Mouse (Mus musculus) retina, embryonic 14.5 days (tissue): ENCODE measurements around the gene Hdac4.

Experiments used
- DNase-seq: peaks from one replicate; pipeline ENCODE4 v3.0.0-alpha.2; 2015; ENCODE audit warnings: low spot score

The Hdac4 gene

DNA sequence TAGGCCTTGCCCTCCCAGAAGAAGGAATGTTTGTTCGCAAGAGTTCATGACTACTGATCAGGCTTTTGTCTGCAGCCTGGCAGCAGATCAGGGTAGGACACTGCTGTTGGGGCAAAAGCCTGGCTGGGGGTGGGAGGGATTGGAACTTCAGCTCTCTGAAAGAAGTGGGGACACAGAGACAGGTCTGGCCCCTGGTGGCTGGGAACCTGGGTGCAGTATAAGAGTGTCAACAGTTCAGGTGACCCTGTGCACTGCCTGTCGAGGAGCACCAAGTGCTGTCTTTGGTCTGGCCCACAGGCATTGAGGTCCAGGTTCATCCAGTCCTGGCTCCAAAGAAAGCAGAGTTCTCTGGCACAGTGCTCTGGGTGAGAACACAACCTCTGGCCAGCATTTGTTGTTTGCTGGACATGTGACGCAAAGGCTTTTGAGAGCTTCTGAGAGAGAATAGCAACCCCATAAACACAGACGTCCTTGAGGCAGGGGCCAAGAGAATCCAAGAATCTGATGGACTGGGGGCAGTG lies 95.1 kb downstream of the Hdac4 start:
- DNase-seq, result no peak

DNA sequence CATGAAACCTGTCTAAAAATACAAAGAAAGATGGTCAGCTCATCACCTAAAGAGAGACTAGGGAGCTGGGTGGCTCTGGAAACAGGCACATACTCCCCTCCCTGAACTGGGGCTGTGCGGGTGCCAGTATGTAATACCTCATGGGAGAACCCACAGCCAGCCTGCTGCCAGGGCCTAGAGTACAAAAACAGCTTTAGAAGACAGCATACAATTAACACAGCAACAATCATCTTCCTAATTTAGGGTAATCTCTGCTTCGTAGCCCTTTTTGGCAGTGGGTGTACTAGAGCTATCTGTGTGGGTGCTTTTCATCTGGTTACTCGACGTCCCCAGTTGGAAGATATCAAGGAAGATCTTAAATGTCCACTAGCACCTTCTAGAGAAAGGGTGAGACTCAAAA lies 95.5 kb downstream of the Hdac4 start:
- DNase-seq, result no peak

DNA sequence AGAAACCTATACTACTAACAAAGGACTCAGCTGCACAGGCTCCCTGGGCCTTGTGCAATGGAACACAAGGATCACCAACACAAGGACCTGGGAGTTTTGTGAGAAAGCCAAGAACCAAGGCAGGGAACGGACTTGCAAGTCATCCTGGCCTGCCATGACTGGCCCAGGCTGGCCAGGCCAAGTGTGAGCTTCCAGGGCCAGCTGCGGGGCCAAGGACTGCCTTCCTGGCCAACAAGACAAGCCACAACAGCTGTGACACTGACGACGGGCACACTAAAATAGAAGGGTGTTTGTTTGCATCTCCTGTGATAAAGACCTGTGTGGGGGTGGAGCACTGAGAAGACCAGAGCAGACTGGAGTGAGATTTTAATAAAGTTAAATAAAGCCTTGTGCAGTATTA lies 96.0 kb downstream of the Hdac4 start:
- no peak for DNase-seq

DNA sequence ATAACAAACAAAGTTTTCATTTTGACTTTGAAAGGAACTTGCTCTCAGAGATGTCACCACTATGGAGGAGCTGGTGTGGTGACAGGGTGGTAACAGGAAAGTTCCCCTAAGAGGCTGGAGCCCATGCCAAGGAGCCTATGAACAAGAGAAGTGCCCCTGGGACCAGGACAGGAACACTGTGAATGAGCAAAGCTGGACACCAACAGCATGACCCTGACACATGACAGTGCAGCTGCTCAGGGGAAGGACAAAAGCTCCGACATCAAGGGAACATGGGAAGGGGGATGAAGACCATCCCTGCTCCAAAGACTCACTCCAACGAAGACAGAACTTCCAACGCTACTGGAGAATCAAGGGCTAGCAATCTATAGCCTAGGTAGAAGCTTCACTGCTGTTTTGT lies 97.0 kb downstream of the Hdac4 start:
- no peak for DNase-seq

DNA sequence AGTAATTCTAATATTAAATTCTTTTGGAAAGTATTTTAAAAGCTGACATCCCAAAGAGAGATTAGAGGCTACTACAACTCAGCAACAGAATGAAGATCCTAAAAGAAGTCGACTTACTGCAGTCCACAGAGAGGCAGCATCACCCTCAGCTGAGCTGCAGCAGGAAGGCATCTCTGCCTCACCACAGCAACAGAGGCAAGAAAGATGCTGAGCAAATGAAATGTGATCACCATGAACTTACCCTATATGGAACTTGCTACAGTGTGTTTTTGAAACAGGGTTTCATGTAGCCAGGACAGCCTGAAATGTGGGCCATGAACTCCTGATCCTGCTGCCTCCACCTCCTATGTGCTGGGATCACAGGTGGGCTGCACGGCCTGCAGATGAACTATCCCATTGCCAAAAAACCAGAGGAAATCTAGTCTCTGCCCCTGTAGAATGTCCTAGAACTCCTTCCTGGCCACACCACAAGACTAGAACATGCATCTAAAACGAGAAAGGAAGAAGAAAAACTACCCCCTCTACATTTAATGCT lies 98.4 kb downstream of the Hdac4 start:
- DNase-seq, result no peak

DNA sequence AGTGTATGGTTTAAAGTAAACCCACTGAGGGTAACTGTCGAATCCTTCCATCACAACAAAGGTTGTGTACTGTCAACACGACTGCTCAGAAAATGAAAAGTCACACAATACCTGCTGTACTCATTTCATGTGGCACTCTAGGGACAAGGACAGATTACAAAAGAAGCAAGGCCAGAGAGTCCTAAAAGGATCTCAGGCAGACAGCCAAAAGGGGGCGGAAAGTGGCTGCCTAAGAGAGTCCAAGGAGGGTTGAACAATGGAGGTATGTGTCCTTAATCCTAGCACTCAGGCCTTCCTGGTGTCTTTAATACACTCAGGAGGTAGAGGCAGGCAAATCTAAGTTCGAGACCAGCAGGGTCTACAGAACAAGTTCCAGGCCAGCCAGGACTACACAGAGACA lies 103.2 kb downstream of the Hdac4 start:
- no peak for DNase-seq

DNA sequence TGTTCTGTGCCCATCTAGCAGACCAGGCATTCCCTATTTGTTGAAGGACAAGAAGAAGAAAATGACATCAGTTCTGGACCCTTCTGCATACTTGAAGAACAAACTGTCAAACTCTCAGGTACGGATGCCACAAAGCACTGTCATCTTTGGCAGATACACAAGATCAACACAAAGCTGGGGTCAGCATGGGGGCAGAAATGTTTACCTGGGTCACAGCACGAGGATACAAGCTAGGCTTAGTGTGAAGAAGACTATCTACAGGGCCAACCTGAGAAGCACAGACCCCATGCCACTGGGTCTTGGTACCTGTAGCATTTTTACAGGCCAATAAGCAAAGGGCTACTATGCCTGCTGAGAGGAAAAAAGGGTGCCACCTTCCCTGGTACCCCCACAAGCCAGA lies 107.7 kb downstream of the Hdac4 start:
- no peak for DNase-seq

DNA sequence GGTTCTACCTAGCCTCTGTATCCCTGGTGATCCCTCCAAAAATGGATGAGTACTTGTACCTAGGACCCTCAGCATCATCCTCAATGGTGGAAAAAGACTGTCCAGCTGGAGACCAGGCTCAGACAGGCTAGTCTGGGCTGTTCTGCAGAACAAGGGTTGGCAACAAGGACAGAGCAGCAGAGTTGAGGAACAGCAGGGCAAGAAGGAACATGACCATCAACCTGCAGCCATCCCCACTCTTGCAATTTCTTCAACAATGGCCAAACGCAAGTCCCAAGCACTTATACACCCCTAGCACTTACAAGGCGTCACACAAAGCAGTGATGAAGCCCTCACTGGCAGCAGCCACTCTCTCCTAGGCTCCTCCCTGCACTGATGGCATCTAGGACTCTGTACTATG lies 108.2 kb downstream of the Hdac4 start:
- no peak for DNase-seq

DNA sequence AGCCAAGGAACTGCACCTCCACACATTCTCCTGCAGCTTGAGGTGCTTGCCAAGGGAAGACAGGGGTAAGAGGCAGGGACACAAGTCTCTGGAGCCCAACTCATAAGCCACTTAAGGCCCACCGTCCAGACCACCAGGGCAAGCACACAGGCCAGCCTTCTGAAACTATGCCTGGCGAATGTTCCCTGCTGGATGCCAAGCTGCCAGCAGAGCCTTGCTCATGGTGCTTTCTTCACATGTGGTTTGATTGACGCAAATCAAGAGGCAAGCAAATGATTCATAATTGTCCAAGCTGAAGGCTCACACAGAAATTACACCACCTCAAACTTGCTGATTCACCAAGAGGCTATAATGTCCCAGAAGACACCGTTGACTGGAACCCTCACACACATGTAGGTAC lies 108.7 kb downstream of the Hdac4 start:
- DNase-seq, result no peak

DNA sequence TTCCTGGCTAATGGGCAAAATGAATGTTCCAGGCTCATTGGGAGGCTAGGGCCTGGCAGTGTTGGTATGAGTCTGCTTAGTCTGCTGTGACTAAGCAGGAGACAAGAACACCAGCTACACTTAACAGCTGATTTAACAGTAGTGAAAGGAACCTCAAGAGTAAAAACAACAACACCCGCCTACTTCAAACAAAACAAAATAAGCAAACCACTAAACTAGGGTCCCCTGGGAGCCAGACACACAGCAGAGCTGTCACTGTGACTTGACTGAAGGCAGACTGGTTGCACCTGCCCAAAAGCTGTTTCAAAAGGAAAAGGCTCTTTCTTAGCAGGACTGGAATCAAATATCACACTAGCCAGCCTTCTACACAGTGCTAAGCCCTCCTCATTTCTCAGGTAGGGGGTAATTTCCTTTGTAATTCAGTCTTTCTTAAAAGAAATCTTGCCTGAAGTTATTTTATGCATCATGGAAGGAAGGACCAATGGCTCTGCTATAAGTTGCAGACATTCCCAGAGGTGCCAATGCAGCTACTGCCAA lies 109.2 kb downstream of the Hdac4 start:
- DNase-seq, result no peak

DNA sequence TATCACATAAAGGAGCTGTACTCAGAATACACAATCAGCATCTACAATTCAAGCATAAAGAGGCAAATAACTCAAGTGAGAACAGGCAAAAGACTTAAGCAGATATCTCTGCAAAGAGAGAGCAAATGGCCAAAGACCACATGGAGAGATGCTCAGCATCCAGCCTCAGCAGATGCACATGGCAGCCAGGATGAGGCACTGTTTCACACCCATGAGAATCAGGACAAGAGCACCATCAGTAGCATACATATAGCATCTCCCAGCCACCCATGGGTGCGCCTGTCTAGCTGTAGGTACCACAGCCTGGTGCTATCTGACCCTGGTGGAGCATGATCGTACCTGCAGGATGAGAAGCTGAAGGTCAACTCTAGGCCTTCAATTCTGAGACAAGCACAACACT lies 110.8 kb downstream of the Hdac4 start:
- DNase-seq, result no peak

DNA sequence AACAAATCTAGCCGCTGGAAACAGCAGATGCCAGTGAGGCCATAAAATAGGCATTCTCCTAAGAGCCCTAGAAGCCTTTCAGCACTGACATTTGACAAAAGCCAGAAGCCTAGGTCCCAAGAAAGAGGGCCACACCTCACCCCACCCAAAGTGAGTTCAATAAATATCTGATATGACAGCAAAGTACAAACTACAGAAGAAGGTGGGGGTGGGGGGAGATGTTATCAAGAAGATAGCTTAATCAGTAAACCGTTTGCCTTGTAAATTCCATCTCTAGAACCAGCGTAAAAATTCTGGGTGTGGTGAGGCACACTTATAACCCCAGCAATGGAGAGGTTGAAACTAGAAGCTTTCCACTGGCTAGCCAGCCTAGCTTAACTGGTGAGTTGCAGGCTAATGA lies 111.5 kb downstream of the Hdac4 start:
- no peak for DNase-seq

DNA sequence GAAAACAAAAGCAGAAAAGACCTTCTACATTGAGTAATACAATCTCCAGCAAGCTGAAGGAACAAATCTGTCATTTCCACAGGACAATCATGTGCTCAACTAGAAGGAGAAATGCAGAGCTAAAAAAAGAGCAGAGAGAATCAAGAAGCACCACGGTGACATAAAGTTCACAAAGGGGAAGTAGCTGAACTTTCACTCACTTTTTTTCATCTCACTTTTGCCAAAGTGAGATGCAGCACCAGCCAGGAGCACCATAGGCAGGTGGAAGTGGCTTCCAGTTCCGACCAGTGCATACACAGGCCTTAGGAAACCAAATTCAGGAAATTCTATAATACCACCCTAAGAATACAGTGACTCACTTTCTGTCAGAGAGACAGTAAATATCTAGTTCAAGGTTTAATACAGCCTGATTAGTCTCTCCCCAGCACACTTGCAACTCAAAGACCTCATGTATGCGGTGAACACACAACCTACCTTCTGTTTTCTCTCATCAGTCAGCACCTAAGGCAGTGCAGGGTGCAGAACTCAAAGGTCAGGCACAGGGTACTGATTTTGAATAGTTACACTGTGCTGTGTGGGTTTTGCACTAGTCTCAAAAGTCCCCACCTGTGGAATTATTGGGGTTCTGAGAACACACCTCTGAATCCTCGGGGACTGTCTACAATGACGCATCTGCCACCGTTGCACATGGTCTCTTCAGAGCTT lies 112.5 kb downstream of the Hdac4 start:
- no peak for DNase-seq

DNA sequence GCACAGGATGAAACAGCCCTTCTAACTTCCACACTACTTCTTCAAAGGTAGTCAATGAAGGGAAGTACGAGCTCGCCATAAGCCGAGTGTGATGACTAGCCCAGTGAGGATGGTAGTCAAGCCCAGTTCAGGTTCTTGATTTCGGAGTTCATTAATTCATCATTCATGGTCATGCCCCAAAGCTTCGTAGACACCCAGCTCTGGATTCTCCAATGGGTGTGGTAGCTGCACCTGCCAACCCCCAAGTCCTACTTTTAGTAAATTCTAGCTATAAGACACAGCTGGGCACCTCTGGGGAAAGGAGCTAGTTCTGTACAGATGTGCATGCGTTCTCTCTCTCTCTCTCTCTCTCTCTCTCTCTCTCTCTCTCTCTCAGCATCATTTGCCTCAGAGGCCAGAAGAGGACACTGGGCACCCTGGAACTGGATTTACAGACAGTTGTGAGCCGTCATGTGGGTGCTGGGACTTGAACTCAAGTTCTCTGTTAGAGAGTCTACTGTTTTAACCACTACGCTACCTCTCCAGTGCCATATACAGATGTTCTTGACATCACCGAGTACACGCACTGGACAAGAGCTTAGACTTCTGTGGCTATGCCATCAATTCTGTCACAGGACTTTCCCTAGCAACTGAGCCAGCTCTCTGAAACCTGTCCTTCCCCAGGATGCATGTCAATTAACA lies 113.2 kb downstream of the Hdac4 start:
- no peak for DNase-seq

DNA sequence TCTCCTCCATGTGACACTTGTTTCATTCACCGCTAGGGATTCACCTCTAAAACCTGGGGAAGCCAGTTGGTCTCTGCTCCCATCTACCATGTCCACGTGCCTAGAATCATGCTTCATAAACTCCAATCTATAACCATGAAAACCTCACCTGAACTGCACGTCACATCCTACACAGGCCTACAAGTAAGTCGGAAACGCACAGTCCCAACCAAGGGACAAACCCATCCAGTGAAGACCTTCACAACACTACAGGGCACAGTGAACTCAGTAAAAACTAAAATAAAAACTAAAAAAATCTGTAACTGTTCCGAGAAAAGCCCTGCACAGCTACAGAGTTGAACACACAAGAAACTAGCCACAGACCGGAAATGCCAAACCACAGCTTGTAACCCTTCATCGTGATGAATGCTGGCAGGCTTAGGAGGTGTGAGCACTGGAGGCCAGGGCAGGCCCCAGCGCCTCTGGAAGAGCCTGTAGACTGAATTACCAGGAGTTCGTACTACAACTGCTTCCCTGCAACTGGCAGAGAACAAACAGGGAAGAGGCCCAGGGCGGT lies 115.4 kb downstream of the Hdac4 start:
- no peak for DNase-seq

DNA sequence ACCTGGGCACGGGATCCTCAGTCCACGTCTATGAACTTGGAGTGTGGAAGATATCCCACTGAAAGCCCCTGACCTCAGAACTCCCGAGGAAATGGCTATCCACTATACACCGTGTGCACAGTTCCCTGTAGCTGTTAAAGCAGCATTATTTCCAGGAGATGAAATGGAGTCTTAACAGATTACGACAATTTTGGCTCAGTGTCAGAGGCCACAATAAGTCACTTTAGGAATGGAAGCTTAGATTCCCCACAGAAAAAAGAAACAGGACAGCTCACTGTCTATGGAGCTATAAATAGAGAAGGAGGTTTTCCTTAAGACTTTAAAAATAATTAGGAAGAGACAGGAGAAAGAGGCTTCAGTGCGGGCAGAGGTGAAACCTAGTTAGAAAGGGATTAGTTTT lies 120.2 kb downstream of the Hdac4 start:
- no peak for DNase-seq

DNA sequence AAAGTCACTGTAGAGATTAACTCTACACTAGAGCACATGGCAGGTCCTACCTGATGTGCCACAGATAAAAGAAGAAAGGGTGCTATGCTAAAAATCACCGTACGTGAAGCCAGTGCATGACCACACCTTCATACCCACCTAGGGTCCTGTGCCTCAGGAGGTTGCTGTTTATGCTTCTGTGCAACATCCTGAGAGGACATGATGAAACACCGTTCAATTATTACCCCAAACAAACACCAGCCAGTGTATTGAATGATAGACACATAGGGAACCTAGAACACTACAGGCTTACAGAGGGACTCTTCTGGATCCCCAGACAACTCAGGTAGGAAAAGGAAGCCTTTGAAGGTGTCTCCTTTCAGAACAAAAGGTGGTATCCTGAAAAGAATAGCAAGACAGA lies 120.8 kb downstream of the Hdac4 start:
- DNase-seq, result no peak

DNA sequence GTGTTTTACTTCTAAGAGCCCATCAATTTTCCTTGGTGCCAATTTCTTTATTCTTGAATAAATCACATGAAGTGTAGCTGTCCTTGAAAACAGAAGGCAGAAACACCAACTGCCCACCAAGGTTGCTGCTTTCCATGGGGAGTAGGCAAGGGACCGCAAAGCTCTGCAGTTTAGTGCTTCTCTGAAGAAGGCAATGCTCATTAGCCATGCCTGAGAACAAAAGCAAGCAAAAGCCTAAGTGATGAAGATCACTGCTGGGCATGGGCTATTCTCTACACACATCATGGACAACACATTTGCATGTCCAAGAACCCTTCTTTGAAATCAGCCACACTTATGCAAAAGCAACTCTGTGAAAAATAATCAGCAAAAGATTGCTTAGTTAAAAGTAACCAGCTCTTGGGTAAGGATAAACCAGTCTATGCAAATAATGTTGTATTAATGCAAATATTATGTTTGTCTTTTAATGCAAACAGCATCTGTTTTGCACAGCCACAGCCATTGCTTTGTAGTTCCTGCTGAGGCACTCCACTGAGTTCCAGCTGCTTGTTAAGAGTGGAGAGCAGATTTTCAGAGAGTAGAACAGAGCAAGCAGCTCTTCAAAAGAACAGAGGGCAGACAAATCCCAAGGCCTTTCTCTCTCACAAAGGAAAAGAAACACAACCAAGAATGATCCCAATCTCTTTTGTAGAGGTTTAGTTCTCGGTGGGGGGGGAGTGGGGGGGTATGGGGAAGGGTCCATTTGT lies 125.4 kb downstream of the Hdac4 start:
- no peak for DNase-seq

DNA sequence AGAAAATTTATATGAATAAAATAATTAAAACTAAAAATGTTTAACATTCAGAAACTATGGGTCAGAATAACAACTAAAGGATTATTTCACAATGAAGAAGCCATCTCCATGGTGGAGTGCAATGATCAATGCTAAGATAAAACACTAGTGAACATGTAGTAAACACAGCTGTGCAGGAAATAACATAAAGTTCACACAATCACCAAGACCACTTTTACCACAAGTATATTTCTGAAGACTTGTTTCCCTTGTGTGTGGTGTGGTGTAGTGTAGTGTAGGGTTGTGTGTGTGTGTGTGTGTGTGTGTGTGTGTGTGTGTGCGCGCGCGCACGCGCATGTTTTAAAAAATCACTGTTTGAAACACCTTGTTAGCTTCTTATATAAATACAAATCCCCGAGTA lies 126.0 kb downstream of the Hdac4 start:
- no peak for DNase-seq

DNA sequence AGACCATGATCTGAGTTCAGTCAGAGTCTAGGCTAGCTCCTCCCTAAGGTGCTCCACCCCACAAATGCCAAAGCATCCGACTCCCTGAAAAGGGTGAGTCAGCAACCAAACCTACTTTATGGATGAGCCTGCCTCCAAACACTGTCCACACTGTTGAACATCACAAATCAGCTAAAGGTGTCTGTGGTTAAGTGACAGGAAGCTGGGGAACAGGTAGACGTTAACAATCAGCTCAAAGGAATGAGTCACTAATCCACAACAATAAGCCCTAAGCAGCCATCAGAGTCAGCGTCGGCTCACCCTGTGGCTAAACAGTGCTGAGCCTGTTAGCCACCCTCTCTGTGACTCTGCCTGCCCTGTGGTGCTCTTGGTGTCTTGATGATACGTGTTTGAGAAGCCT lies 131.2 kb downstream of the Hdac4 start:
- no peak for DNase-seq

DNA sequence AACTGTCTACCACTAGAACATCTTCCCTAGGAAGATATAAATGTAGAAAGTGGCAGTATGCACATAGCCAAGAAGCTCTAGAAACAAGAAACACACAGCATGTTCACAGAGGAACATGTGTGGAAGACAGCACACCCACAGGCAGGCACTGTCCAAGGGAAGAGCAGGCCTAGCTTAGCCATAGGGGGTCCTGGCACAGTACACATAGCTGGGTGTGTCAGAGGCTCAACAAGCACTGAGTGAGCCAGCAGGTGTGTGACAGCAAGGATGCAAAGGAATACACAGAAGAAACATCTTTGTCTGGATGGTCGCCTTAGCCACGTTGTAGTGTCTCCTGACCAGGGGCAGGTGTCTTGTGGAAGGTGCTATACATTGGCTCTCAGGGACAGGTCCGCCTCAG lies 132.2 kb downstream of the Hdac4 start:
- no peak for DNase-seq
